Mouse (Mus musculus) heart, embryonic 10.5 days (tissue): ENCODE measurements around the gene Grk1. TPM values are rescaled to one million over a fixed set of nuclear protein-coding genes. Genes with fewer than 3 reads are reported as not detected.

Experiments
- DNase-seq: peaks from one replicate; pipeline ENCODE4 v3.0.0-alpha.2; 2017; ENCODE audit warnings: low spot score
- H3K27ac ChIP-seq: fragments of 300-500 bp; sonication (generic); 2 replicates; pipeline ENCODE4 v1.5.1; 2016; ENCODE audit warnings: mild to moderate bottlenecking
- H3K27me3 ChIP-seq: fragments of 300-500 bp; sonication (generic); 2 replicates; pipeline ENCODE4 v1.6.1; 2016; ENCODE audit warnings: mild to moderate bottlenecking; ENCODE audit not compliant: poor library complexity, insufficient read depth, severe bottlenecking
- H3K36me3 ChIP-seq: fragments of 300-500 bp; sonication (generic); 2 replicates; pipeline ENCODE4 v1.6.1; 2016; ENCODE audit warnings: mild to moderate bottlenecking, moderate library complexity
- H3K4me1 ChIP-seq: fragments of 300-500 bp; sonication (generic); 2 replicates; pipeline ENCODE4 v1.6.1; 2016; ENCODE audit warnings: mild to moderate bottlenecking
- H3K4me3 ChIP-seq: fragments of 300-500 bp; sonication (generic); 2 replicates; pipeline ENCODE4 v1.5.1; 2016; ENCODE audit warnings: mild to moderate bottlenecking, moderate library complexity
- H3K9me3 ChIP-seq: fragments of 300-500 bp; sonication (generic); 2 replicates; pipeline ENCODE4 v1.6.1; 2016; ENCODE audit warnings: mild to moderate bottlenecking, moderate library complexity
- WGBS: fragments of 180-500 bp; shearing (Covaris S2); methylation state at CpG from one replicate; pipeline ENCODE4 v1.1.7; 2016; 5-methylcytosine and 5-hydroxymethylcytosine counted together
- polyA plus RNA-seq: library from polyadenylated mRNA; unstranded; fragments of >200 nt; fragmentation: Nextera tagmentation; extraction: Ambion mirVana; gene quantifications from 2 replicates; pipeline ENCODE4 v1.2.1, GENCODE M21; 2016

Gene Grk1
- polyA plus RNA-seq, 1 experiment from 2014 or later = 0.10 TPM

GRCm38 (mm10) chr8:13465324-13465723 lies 60.4 kb downstream of the Grk1 start:
- H3K4me1 ChIP-seq = peaks cover 14% of the 10 kb centered on the region
- no peak for DNase-seq
- 69% methylated on average over 7 of the region's 7 CpGs for WGBS
- 0 out of 2 replicates have a peak, but pooled peaks cover 4% of the 10 kb centered on the region for H3K27me3 ChIP-seq
- no peaks in the 10 kb centered on the region for H3K9me3 ChIP-seq
- peaks cover 4% of the 10 kb centered on the region; the same call in 1 of the 2 replicates for H3K36me3 ChIP-seq
- no peak overlapping the region for H3K4me3 ChIP-seq
- H3K27ac ChIP-seq = no peak overlapping the region

GRCm38 (mm10) chr8:13466989-13467388 lies 62.1 kb downstream of the Grk1 start:
- 67% methylated on average over 5 of the region's 5 CpGs for WGBS
- no peak for DNase-seq
- peaks cover 4% of the 10 kb centered on the region; the same call in 1 of the 2 replicates for H3K36me3 ChIP-seq
- H3K27ac ChIP-seq = no peak overlapping the region
- peaks cover 14% of the 10 kb centered on the region for H3K4me1 ChIP-seq
- H3K27me3 ChIP-seq = 0 out of 2 replicates have a peak, but pooled peaks cover 4% of the 10 kb centered on the region
- H3K4me3 ChIP-seq = no peak overlapping the region
- H3K9me3 ChIP-seq = no peaks in the 10 kb centered on the region

GRCm38 (mm10) chr8:13468737-13469136 lies 63.9 kb downstream of the Grk1 start:
- H3K9me3 ChIP-seq = no peaks in the 10 kb centered on the region
- H3K4me1 ChIP-seq = peaks cover 22% of the 10 kb centered on the region
- no peak overlapping the region for H3K27ac ChIP-seq
- H3K4me3 ChIP-seq = no peak overlapping the region
- H3K36me3 ChIP-seq = peaks cover 4% of the 10 kb centered on the region; the same call in 1 of the 2 replicates
- 77% methylated on average over 9 of the region's 9 CpGs for WGBS
- H3K27me3 ChIP-seq = 0 out of 2 replicates have a peak, but pooled peaks cover 4% of the 10 kb centered on the region
- DNase-seq = no peak

GRCm38 (mm10) chr8:13471484-13471883 lies 66.6 kb downstream of the Grk1 start:
- no peak for DNase-seq
- WGBS = 77% methylated on average over 11 of the region's 11 CpGs
- Histone ChIP-seq H3K36me3 (peaks cover 4% of the 10 kb centered on the region; the same call in 1 of the 2 replicates), H3K9me3 (no peaks in the 10 kb centered on the region), H3K27ac (no peak overlapping the region), H3K27me3 (0 out of 2 replicates have a peak, but pooled peaks cover 4% of the 10 kb centered on the region), H3K4me3 (no peak overlapping the region), H3K4me1 (peaks cover 12% of the 10 kb centered on the region)

Other genes starting within 250 kb of the Grk1 start
- 290 and 334 TPM in 2 replicates for gene Lamp1, start 245.9 kb upstream of the Grk1 start, polyA plus RNA-seq
- gene Grtp1, start 204.5 kb upstream of the Grk1 start, polyA plus RNA-seq = 30.5 and 34.0 TPM in 2 replicates
- 49.3 and 117 TPM in 2 replicates for gene Adprhl1, start 150.9 kb upstream of the Grk1 start, polyA plus RNA-seq
- 23.5 and 27.3 TPM in 2 replicates for gene Dcun1d2, start 117.0 kb upstream of the Grk1 start, polyA plus RNA-seq
- gene Tmco3, start 116.9 kb upstream of the Grk1 start, polyA plus RNA-seq = 37.5 and 39.6 TPM in 2 replicates
- 120 and 144 TPM in 2 replicates for gene Tfdp1, start 66.3 kb upstream of the Grk1 start, polyA plus RNA-seq
- gene Atp4b, start 8.3 kb upstream of the Grk1 start, polyA plus RNA-seq = not detected in 2 replicates
- gene Tmem255b, start 30.1 kb downstream of the Grk1 start, polyA plus RNA-seq = 0.18 TPM in 1 of 2 replicates, not detected in the other
- 13.8 and 23.3 TPM in 2 replicates for gene Gas6, start 89.4 kb downstream of the Grk1 start, polyA plus RNA-seq
- not detected in 2 replicates for gene 1700029H14Rik, start 157.4 kb downstream of the Grk1 start, polyA plus RNA-seq